Mouse (Mus musculus) kidney, adult 2 months (tissue): ENCODE data around the gene Plxna4.

ENCODE experiments used
- CTCF ChIP-seq: fragments of 200-500 bp; conservative IDR thresholded peaks from 2 replicates; pipeline ENCODE4 v1.5.1; 2011; ENCODE audit warnings: low read depth, mild to moderate bottlenecking, control low read depth, low read length, moderate library complexity, mixed read lengths; ENCODE audit not compliant: insufficient read depth, insufficient read length
- POLR2A ChIP-seq: fragments of 200-500 bp; IDR thresholded peaks from one replicate; pipeline ENCODE4 v1.6.1; 2011; ENCODE audit warnings: low read depth, low read length, control low read depth

- TF ChIP-seq CTCF (no peak), POLR2A (no peak)
Observed at GRCm38 (mm10) chr6:32498106-32498505, 89.9 kb downstream of the Plxna4 start.
